Mouse (Mus musculus): ENCODE measurements around the gene Maml3.

The Maml3 gene

DNA sequence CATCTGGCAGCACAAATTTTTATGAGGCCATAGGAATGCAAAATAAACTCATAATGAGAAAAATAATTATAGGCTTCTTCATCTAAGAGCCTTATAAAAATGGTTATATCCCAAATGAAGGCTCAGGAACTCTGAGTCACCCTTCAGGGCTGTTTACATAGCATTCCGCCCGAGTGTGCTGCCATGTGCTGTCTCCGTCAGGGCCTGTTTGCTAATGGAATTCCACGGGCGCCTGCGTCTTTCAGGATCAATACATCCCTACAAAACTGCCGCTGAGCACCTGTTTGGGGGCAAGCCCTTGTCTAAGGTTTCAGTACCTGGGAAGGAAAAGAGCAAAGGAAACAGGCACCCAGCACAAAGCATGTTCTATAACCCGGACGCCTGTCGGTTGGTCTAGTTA lies 279.3 kb downstream of the Maml3 start:
- no peak for DNase-seq (ENCODE audit: low read depth, low spot score)

DNA sequence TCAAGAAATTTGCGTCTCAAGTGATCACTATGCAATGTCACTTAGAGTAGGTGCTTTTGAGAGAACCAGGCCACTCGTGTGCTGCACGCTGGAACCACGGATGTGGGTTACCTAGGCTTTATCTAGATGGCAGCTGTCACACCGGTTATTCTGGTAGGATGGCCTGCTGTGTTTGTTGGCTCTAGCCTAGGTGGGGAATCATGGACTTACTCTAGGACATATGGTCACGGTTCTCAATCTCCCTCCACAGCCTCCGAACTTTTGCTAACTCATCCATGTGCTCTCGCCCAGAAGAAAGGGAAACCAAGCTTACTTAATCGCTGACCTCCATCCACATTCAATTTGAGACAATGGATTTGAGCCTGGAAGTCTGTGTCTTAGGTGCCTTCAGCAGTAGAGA lies 280.4 kb downstream of the Maml3 start:
- no peak for DNase-seq (ENCODE audit: low read depth, low spot score)

DNA sequence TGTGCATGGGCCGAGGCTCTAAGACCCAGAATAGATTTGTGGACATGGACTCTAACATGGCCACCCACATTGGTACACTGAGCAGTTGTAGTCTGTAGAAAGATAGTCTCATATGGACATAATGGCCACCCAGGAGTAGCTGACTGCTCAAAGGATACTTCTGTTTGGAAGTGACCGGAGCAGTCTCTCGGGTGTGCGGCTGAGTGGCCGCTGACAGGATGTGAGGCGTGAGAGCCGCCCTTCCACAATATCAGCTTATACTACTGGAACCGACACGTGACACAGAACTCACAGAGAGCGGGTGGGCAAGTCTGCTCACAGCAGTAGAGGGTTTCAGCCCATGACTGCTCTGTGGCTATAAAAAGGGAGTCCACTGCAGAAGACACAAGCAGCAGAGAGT lies 283.3 kb downstream of the Maml3 start:
- no peak for DNase-seq (ENCODE audit: low read depth, low spot score)

DNA sequence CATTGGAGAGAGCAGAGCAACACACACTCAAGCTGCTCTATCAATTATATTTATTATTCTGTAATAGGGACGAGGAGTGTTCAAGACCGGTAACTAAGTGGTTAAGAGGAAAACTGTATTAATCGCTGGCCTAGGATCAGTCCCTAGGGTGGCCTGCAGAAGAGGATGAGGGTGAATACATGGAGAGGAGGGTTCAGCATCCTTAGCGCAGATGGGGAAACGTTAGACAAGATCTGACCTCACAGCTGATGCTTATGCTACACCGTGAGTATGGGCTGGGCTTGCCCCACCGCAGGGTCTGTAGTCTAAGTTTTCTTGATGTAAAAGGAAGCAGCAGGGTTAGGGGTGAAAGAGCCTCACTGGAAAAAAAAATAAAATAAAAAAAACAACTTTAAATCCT lies 285.8 kb downstream of the Maml3 start:
- DNase-seq (ENCODE audit: low read depth, low spot score): no peak

DNA sequence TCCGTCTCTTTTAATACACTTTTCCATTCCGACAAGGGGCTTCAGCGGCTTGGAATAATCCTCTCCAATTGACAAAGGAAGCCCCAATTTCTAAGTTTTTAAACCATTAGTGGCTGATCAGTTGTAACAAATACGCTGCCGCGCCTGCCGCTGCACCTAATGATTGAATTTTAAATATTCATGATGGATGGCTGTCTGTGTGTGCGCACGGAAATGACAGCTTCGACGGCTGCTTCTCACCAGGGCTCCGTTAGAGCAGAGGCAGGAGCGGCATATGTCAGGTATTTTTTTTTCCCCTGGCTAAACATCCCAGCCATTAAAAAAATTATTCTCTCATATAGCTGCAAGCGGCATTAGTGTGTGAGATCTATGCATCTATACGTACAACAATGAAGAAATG lies 287.0 kb downstream of the Maml3 start:
- DNase-seq (ENCODE audit: low read depth, low spot score): no peak

DNA sequence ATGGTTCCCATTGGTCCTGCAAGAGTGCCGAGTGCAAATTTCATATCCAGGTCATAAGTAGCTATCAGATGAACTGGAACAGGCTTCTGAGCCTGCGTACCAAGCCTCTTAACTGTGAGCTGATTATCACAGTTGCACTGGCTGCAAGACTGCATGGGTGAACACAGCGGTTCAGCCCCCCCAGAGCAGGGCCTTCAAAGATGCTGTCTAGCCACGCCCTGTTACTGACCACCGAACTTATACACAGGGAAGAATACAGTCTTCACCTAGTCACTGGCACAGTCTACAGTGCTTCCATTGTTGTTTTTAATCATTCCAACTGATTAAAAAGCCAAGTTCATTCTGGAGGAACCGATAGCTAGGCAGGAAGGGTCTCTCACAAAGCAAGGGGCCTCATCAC lies 287.5 kb downstream of the Maml3 start:
- no peak for DNase-seq (ENCODE audit: low read depth, low spot score)

DNA sequence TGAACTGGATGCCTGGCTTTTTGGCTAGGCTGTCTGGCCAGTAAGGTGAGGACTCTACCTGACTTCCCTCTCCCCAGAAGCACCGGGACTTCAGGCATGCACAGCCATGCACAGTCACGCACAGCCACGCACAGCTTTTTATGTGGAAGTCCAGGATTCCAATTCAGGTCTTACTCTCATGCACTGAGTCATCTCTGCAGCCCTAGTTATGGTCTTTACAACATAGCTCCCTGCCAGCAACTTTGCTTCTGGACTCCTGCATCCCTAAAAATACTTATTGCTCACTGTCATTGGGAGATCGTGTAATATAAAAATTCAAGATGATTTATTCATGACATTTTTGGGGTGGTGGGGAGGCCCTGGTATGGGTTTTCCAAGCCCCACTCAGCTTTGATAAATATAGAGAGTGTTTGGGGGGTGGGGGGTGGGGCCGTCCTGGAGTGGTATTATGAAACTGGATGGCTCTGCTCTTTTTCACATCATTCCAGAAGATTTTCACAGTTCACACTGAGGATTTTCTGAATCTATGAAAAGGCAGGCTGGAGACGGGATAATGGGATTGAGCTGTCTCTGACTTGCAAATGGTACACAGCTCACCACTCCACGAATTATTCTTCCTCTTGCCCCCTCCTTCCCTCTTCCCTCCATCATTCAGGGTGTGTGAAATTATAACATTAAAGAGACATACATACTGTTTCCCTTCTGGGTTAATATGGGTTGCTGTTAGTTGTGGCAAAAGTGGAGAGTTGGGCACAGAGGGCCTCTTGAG lies 288.2 kb downstream of the Maml3 start:
- DNase-seq (ENCODE audit: low read depth, low spot score): no peak

DNA sequence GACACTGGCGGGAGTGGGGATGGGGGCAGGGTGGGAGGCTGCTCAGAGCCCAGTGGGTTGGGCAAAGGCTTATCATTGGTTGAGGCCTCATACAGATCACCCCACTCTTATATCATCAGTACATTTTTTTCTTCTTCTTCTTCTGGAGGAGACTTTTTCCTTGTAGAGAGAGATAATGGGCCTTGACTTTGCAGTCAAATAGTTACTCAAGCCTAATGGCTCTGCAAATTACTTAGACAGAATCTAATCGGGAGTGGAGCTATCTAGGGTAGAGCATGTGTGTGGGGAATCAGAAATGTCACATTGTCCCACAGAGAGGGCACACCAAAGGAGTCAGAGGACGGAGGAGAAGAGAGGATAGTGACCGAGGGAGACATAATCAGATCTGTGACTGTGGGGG lies 290.8 kb downstream of the Maml3 start:
- no peak for DNase-seq (ENCODE audit: low read depth, low spot score)

DNA sequence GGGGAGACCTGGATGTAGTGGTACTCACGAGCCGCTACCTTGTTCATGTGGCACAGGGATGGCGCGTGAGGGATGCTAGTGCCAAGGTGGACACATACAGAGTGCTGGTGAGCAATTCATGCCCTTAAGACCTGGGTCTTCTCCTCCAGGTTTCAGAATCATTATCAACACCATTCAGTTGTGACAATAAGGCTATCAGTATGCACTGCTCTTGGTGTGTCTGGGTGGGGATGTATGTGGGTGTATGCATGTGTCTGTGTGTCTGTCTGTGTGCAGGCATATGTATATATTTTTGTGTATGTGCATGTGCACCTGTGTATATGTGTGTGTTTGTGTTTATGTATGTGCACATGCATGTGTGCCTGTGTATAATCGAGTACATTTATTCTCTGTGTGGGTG lies 291.7 kb downstream of the Maml3 start:
- no peak for DNase-seq (ENCODE audit: low read depth, low spot score)

DNA sequence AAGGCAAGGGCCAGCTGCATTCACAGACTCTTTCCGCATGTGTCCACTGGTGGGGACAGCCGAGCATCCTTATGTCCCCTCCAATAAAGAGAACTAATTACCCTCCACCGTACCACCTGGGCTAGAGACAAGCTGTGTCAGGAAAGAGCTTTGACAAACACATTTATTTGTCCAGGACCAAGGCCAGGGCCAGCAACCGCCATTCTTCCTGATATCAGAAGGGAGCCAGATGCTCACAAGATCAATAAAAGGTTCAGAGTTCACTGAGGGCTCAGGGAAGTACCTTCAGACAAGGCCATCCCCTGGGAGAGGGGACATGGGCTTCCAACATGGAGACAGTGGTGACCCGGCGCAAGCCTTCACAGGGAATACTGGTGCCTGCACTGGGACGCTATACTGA lies 294.1 kb downstream of the Maml3 start:
- DNase-seq (ENCODE audit: low read depth, low spot score): no peak

DNA sequence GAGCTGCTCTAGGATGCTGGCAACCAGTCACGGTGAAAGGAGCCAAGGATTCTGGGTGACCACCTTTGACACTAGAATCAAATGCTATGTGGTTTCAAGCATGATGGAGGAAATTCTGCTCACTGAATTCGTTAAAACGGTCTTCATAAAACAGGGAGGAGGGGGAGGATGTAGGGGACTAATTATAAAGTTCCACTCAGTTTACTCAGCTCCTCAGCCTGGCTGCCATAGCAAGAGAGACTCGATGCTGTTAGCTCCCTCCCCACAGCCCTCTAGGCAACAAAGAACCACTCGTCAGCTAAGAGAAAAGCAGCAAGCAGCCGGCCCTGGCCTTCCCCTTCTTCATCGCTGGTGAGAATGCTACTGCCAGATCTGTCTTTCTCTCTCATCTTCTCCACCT lies 295.1 kb downstream of the Maml3 start:
- DNase-seq (ENCODE audit: low read depth, low spot score): no peak

DNA sequence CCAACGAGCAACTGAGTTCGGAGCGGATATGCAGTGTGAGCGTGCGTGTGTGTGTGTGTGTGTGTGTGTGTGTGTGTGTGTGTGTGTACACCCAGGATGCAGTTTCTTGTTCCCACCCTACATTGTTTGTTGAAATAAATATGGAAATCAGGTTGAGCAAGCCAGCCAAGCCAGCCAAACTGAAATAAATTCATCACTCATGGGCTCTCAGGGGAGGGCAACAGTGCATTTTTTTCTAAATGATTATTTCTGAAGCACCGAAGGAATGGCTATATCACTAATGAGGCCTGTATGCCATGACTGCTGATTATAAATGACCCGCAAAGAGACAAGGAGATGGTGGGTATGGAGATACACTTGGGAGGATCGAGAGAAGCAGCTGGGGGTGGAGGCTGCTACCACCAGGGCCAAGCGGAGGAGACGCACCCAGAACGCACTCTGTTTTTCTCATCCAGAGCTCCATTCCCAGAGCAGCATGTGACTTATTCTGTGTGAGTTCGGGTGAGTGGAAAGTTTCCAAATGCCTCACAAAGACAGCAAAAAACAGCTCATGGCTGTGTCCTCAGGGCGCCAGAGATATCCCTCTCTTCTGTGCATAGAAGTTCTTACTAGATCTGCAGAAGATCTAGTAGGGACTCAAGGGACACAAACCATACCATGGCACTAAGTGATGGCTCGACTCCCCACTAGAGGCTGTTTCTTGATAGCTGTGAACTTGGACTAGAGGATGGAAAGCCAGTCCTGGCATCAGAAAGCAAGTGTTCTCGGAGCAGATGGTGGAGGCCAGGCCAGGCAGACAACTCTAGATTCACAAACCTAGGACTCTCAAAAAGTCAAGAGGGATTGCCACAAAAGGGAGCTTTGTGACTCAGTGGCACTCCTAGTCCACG lies 296.6 kb downstream of the Maml3 start:
- no peak for DNase-seq (ENCODE audit: low read depth, low spot score)

DNA sequence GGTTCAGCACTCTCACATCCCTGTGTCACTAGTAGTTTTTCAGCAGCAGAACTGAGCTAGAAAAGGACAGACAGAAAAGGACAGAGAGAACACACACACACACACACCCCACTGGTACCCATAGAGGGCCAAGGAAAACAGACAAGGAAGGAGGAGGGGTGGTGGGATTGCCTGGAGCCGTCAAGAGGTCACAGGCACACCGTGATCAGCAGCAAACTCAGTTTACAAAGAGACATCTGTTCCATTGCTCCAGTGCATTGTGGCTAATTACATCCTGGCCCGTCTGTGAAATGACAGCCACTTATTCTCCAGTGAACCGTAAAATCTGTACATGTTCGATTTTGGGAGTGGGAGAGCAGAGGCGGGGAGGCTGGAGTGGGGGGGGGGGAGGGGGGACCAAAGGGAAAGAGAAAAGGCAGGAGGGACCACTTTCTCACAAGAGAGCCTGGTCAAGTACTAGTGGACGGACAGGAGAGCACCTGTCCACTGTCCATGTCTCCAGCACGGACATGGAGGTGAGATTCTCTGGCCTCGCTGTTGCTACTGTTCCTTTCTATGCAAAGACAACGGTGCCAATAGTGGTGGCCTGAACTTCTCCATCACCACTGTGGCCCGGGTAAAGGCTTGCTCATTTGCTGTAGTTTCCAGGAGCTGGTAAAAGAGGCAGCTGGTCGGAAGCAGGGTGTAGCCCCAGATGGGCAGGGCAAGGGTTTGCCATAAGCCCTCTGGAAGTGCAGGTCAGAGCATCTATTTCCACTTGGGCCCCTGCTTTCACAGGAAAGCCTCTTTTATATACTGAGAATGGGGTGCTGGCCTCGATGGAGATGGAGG lies 299.2 kb downstream of the Maml3 start:
- no peak for DNase-seq (ENCODE audit: low read depth, low spot score)

DNA sequence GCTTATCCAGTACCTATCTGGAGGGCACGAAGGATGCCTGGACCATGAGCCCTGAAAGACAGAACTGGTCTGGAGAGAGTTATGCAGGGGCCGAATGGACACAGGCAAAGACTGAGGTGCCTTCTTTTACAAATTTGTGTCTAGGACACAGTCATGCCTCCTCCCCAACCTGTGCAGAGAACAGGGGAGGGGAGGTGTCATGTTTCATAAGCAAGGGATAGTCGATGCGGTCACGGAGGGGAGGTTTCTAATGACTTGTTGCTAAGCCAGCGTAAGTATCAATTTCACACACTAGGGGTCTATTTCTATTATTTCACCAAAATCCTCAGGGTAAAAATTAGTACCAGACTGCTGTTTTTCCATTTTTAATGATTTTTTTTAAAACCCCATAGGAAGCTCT lies 301.0 kb downstream of the Maml3 start:
- DNase-seq (ENCODE audit: low read depth, low spot score): no peak

DNA sequence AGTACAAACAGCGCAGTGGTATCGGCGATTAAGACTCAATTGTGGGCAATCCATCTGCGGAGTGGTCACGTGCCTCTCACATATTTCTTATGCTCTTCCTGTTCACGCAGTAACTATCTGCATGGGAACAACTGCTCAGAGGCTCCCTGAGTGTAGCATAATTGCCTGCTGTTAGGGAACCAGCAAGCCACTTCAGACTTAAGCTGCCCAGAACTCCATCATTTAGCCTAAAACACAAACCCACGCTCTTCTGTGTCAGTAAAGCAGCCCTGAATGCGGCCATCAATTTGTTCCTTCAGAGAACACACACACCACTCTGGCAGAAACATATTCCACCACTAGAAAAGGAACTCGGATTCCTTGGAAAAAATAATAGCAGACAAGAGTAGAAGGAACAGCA lies 305.2 kb downstream of the Maml3 start:
- DNase-seq (ENCODE audit: low read depth, low spot score): no peak

DNA sequence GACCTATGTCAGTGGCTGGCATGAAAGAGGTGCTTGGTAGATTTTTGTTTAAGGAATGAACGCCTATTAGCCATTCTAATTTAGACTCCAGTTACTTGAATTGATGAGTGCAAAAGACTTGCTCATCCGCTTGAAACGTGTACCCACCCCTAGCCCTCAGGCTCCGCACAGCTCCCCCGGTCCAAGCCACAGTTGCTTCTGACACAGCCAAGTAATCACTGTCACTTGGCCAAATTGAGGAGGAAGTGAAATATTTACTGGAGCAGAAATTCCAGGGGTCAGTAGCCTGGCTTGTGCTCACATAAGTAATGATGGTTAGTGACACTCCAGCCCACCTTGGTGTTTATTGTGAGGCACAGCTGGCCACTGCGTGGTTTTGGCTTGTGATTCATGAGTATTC lies 308.0 kb downstream of the Maml3 start:
- no peak for DNase-seq (ENCODE audit: low read depth, low spot score)

DNA sequence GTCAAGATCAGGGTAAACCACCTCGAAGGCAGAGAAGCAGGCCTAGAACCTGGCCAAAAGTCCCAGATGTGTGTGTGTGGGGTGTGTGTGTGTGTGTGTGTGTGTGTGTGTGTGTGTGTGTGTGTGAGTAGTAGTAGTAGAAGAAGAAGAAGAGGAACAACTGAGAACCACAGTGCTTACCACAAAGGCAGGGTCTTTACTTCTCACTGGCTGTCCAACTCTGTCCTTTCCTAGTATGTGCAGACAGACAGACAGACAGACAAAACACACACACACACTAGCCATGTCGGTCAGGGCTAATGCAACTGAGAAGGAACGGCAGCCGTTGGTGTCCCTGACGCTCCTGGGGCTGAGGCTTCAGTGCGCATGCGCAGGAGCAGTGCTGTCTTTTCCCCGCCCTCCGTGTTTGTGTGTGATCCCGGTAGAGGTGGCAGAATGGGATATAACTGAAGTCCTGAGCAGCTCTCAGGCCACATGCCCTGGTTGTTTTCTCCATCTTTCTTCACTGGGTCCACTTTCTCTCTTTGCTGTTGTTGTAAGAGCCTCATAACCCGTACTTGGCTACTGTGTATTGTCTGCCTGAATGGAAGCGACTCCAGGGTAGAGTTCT lies 308.6 kb downstream of the Maml3 start:
- no peak for DNase-seq (ENCODE audit: low read depth, low spot score)

DNA sequence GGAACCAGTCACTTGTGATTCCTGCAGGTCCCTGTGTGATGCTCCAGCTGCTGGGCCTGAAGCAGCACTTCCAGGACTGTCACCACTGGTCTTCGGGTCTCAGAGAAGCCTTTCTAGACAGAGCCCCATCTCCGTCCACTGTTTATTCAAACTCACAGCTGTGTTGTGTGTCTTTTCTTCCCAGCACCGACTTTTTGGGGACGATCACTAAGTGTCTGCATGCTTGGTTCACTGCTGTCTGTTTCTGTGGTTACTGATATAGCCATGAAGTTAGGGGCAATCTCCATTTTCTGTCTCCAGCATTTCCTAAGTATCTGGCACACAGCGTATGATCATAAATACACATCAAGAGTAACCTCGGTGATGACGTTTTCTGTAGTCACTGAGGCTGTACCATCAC lies 313.3 kb downstream of the Maml3 start:
- DNase-seq (ENCODE audit: low read depth, low spot score): no peak

DNA sequence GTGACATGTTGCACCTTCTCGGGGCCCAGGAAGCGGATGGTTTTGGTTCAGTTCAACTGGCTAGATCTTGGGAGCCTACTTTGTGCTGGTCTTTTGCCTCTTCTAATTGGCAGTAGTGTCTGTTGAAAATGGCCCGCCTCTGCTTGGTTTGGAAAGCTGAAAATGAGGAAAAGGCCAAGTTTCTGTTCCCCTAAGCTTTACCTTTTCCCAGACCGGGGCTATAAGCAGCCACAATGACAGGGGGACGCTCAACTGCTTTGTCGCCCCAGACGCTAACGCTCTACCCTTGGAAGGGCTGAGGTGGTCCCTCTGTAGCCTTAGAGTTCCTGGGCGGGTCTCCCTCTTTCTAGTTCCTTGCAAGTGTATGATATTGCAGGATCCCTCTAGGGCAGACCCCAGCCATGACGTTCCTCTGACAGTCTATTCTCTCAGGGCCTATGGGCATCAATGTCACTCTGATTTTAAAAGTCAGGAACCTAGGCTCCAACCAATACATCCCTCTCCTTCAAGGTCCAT lies 315.4 kb downstream of the Maml3 start:
- DNase-seq (ENCODE audit: low read depth, low spot score): no peak

DNA sequence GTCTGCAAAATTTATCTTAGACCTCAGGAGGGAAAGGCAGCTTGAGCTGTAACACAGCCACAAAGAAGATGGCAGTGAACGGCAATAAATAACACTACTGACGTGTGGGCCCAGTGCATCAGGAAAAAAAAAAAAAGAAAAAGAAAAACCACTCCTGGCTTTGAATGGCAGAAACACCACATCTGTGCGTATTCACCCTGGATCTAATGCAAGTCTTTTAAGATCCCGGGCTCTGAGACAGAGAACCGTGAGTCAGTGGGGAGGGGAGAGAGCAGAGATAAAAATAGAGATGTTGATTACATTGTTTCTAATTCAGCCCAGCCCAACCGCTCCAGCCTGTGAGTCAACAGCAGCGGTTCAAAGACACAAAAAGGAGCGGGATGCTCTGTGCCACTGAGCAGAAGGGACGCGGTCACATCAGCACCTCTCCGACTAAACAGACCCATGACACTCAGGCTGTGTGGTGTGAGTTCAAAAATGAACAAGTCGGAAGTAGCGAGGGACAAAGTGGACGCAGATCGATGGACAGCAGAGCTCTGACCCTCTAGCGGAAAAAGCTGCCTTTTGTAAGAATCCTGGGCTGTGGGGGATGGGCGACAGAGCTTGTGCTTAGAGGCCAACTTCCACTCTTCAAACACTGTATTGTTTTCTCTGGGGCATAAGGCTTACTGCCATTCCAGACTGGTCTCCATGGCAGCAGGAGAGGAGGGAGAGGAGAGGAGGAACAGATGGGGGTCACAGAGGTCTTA lies 316.1 kb downstream of the Maml3 start:
- no peak for DNase-seq (ENCODE audit: low read depth, low spot score)

DNA sequence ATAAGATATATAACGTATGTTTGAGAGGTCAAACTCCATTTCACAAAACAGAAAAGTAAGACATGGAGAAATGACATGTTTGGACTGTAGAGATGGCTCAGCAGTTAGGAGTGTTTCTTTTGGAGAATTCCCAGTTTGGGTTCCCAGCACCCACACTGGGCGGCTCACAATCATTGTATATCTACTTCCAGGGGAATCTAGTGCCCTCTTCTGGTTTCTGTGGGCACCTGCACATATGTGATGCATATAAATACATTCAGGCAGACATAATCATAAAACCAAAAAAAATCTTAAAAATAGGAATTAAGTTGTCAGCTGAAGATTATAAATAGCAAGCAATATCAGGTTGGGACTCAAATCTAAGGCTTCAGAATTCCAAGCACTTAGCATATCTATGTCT lies 316.9 kb downstream of the Maml3 start:
- no peak for DNase-seq (ENCODE audit: low read depth, low spot score)

Measured in brain, embryonic 18.5 days (tissue).